Mouse (Mus musculus): ENCODE results near the gene 6330409D20Rik. TPM values are rescaled to one million over a fixed set of nuclear protein-coding genes. Genes with fewer than 3 reads are reported as not detected.

Gene 6330409D20Rik
- polyA plus RNA-seq, 1 experiment from 2014 or later: 0.16 TPM

GRCm38 (mm10) chr2:32758503-32758902 lies 17.7 kb upstream of the 6330409D20Rik start:
- WGBS: 58% methylated on average over 8 of the region's 8 CpGs
- H3K4me1 ChIP-seq (ENCODE audit: insufficient read depth, low read length): peaks cover 12% of the 10 kb centered on the region
- ATAC-seq (ENCODE audit: low FRiP score, low TSS enrichment): no peak
- peaks cover 28% of the 10 kb centered on the region; the same call in 1 of the 2 replicates for H3K36me3 ChIP-seq (ENCODE audit: insufficient read depth, low read length)
- no peak overlapping the region for H3K4me3 ChIP-seq (ENCODE audit: low read length)
- H3K4me2 ChIP-seq (replicated peaks; ENCODE audit: low read depth, low read length): no peak overlapping the region
- H3K9ac ChIP-seq (replicated peaks; ENCODE audit: low read length): no peak overlapping the region
- no peak overlapping the region for H3K27ac ChIP-seq (ENCODE audit: low read length)
- no peaks in the 10 kb centered on the region for H3K27me3 ChIP-seq (ENCODE audit: insufficient read depth, low read length)
- no peaks in the 10 kb centered on the region for H3K9me3 ChIP-seq (ENCODE audit: low read length)

- Histone ChIP-seq H3K36me3 (ENCODE audit: insufficient read depth, low read length) (peaks cover 28% of the 10 kb centered on the region), H3K4me2 (replicated peaks; ENCODE audit: low read depth, low read length) (peak within 1 kb of the TSS; percentile 64), H3K27me3 (ENCODE audit: insufficient read depth, low read length) (no peaks in the 10 kb centered on the region), H3K9ac (replicated peaks; ENCODE audit: low read length) (peak within 1 kb of the TSS; percentile 92), H3K4me1 (ENCODE audit: insufficient read depth, low read length) (peaks cover 13% of the 10 kb centered on the region), H3K4me3 (ENCODE audit: low read length) (peak within 1 kb of the TSS; percentile 78), H3K9me3 (ENCODE audit: low read length) (no peaks in the 10 kb centered on the region), H3K27ac (ENCODE audit: low read length) (peak within 1 kb of the TSS; percentile 87)
- WGBS: under 1% methylated on average over 63 of the region's 66 CpGs
- peak; percentile 95 for ATAC-seq (ENCODE audit: low FRiP score, low TSS enrichment)
Measured at GRCm38 (mm10) chr2:32757056-32757845, 16.4 kb upstream of the 6330409D20Rik start, which contains the start of gene Tor2a. TSS of gene Tor2a (plus strand) at chr2:32757234.

GRCm38 (mm10) chr2:32756674-32757055 lies 15.8 kb upstream of the 6330409D20Rik start:
- peak; percentile 33; the same call in 1 of the 2 replicates for ATAC-seq (ENCODE audit: low FRiP score, low TSS enrichment)
- peak overlapping the region; percentile 15; the same call in 1 of the 2 replicates for H3K4me2 ChIP-seq (replicated peaks; ENCODE audit: low read depth, low read length)
- peaks cover 19% of the 10 kb centered on the region for H3K4me1 ChIP-seq (ENCODE audit: insufficient read depth, low read length)
- no peak overlapping the region for H3K4me3 ChIP-seq (ENCODE audit: low read length)
- no peak overlapping the region for H3K27ac ChIP-seq (ENCODE audit: low read length)
- 21% methylated on average over 5 of the region's 6 CpGs for WGBS
- H3K9me3 ChIP-seq (ENCODE audit: low read length): no peaks in the 10 kb centered on the region
- no peak overlapping the region for H3K9ac ChIP-seq (replicated peaks; ENCODE audit: low read length)
- H3K27me3 ChIP-seq (ENCODE audit: insufficient read depth, low read length): no peaks in the 10 kb centered on the region
- H3K36me3 ChIP-seq (ENCODE audit: insufficient read depth, low read length): peaks cover 25% of the 10 kb centered on the region

DNA sequence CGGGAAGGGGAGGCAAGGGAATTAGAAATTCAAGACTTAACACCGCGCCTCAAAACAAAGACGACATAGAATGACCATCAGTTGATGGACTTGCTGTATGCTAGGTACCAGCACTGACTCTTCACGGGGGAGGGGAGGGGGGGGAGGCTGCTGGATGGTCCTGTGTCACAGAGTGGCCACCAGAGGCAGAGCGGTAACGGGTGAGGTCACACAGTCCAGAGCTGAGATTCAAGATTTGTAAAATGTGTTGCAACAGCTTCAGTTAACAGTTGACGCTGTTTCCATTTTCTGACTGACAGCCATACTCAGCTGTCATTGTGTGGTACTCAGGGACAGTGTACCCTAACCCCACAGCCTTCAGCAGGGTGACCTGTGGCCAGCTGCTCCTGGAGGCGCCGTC lies 11.4 kb upstream of the 6330409D20Rik start:
- ATAC-seq (ENCODE audit: low FRiP score, low TSS enrichment): no peak
- Histone ChIP-seq H3K4me2 (replicated peaks; ENCODE audit: low read depth, low read length) (peak overlapping the region; percentile 63), H3K4me1 (ENCODE audit: insufficient read depth, low read length) (peaks cover 15% of the 10 kb centered on the region), H3K36me3 (ENCODE audit: insufficient read depth, low read length) (peaks cover 22% of the 10 kb centered on the region), H3K9me3 (ENCODE audit: low read length) (no peaks in the 10 kb centered on the region), H3K9ac (replicated peaks; ENCODE audit: low read length) (no peak overlapping the region), H3K4me3 (ENCODE audit: low read length) (peak overlapping the region; percentile 46; the same call in 1 of the 2 replicates), H3K27me3 (ENCODE audit: insufficient read depth, low read length) (no peaks in the 10 kb centered on the region), H3K27ac (ENCODE audit: low read length) (no peak overlapping the region)
- 64% methylated on average over 10 of the region's 10 CpGs for WGBS

DNA sequence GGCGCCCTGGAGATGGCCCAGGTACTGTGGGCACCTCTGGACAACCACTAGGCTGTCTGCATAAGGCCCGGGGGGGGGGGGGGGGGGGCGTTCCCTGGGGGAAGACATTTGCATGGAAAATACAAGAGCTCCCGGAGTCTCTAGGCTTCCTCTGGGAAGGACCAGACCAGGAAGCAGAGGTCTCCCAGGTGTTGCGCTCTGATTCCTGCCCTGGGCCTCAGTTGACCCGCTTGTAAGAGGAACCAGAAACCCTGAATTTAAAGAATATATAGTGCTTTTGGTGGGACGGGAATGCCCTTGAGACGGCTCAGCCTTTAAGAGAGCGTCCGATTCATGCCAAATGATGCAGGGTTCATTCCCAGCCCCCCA lies 10.8 kb upstream of the 6330409D20Rik start:
- 35% methylated on average over 8 of the region's 10 CpGs for WGBS
- no peak for ATAC-seq (ENCODE audit: low FRiP score, low TSS enrichment)
- Histone ChIP-seq H3K27ac (ENCODE audit: low read length) (peak overlapping the region; percentile 62), H3K9me3 (ENCODE audit: low read length) (no peaks in the 10 kb centered on the region), H3K4me3 (ENCODE audit: low read length) (peak overlapping the region; percentile 46), H3K9ac (replicated peaks; ENCODE audit: low read length) (peak overlapping the region; percentile 50), H3K4me1 (ENCODE audit: insufficient read depth, low read length) (peaks cover 13% of the 10 kb centered on the region), H3K4me2 (replicated peaks; ENCODE audit: low read depth, low read length) (peak overlapping the region; percentile 63), H3K27me3 (ENCODE audit: insufficient read depth, low read length) (no peaks in the 10 kb centered on the region), H3K36me3 (ENCODE audit: insufficient read depth, low read length) (peaks cover 22% of the 10 kb centered on the region)

GRCm38 (mm10) chr2:32750887-32751664 lies 10.3 kb upstream of the 6330409D20Rik start:
- H3K9me3 ChIP-seq (ENCODE audit: low read length): no peaks in the 10 kb centered on the region
- peak overlapping the region; percentile 46 for H3K4me3 ChIP-seq (ENCODE audit: low read length)
- ATAC-seq (ENCODE audit: low FRiP score, low TSS enrichment): peak; percentile 93
- H3K36me3 ChIP-seq (ENCODE audit: insufficient read depth, low read length): peaks cover 28% of the 10 kb centered on the region
- H3K27ac ChIP-seq (ENCODE audit: low read length): peak overlapping the region; percentile 62
- 14% methylated on average over 31 of the region's 31 CpGs for WGBS
- H3K9ac ChIP-seq (replicated peaks; ENCODE audit: low read length): peak overlapping the region; percentile 50
- H3K4me1 ChIP-seq (ENCODE audit: insufficient read depth, low read length): peaks cover 13% of the 10 kb centered on the region
- peak overlapping the region; percentile 63 for H3K4me2 ChIP-seq (replicated peaks; ENCODE audit: low read depth, low read length)
- H3K27me3 ChIP-seq (ENCODE audit: insufficient read depth, low read length): no peaks in the 10 kb centered on the region

GRCm38 (mm10) chr2:32750199-32750598 lies 9.4 kb upstream of the 6330409D20Rik start:
- Histone ChIP-seq H3K4me3 (ENCODE audit: low read length) (no peak overlapping the region), H3K9ac (replicated peaks; ENCODE audit: low read length) (no peak overlapping the region), H3K9me3 (ENCODE audit: low read length) (no peaks in the 10 kb centered on the region), H3K27ac (ENCODE audit: low read length) (no peak overlapping the region), H3K4me2 (replicated peaks; ENCODE audit: low read depth, low read length) (no peak overlapping the region), H3K36me3 (ENCODE audit: insufficient read depth, low read length) (peaks cover 30% of the 10 kb centered on the region), H3K4me1 (ENCODE audit: insufficient read depth, low read length) (peaks cover 13% of the 10 kb centered on the region), H3K27me3 (ENCODE audit: insufficient read depth, low read length) (no peaks in the 10 kb centered on the region)
- WGBS: 73% methylated on average over 7 of the region's 7 CpGs
- no peak for ATAC-seq (ENCODE audit: low FRiP score, low TSS enrichment)

DNA sequence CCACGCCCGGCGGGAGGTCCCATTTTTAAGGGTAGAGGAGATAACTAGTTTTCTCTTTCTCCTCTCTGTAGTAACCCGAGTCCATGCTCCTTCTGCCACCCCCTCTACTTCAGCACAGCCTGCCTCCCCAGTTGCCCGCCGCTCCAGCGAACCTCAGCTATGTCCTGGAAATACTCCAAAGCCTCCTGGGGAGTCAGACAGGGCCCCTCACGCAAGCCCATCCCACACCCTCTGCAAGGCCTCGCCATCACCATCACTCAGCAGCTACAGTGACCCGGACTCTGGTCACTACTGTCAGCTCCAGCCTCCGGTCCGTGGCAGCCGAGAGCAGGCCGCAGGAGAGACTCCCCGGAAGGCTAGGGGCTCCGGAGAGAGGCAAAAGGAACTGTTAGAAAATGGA lies 8.3 kb upstream of the 6330409D20Rik start:
- Histone ChIP-seq H3K36me3 (ENCODE audit: insufficient read depth, low read length) (peaks cover 20% of the 10 kb centered on the region), H3K27ac (ENCODE audit: low read length) (no peak overlapping the region), H3K9me3 (ENCODE audit: low read length) (no peaks in the 10 kb centered on the region), H3K4me3 (ENCODE audit: low read length) (no peak overlapping the region), H3K9ac (replicated peaks; ENCODE audit: low read length) (no peak overlapping the region), H3K27me3 (ENCODE audit: insufficient read depth, low read length) (no peaks in the 10 kb centered on the region), H3K4me2 (replicated peaks; ENCODE audit: low read depth, low read length) (no peak overlapping the region), H3K4me1 (ENCODE audit: insufficient read depth, low read length) (peaks cover 13% of the 10 kb centered on the region)
- WGBS: 81% methylated on average over 16 of the region's 16 CpGs
- no peak for ATAC-seq (ENCODE audit: low FRiP score, low TSS enrichment)

- ATAC-seq (ENCODE audit: low FRiP score, low TSS enrichment): no peak
- Histone ChIP-seq H3K9me3 (ENCODE audit: low read length) (no peaks in the 10 kb centered on the region), H3K4me1 (ENCODE audit: insufficient read depth, low read length) (peaks cover 14% of the 10 kb centered on the region), H3K4me3 (ENCODE audit: low read length) (no peak overlapping the region), H3K27me3 (ENCODE audit: insufficient read depth, low read length) (peaks cover 20% of the 10 kb centered on the region), H3K9ac (replicated peaks; ENCODE audit: low read length) (no peak overlapping the region), H3K4me2 (replicated peaks; ENCODE audit: low read depth, low read length) (no peak overlapping the region), H3K36me3 (ENCODE audit: insufficient read depth, low read length) (peaks cover 14% of the 10 kb centered on the region), H3K27ac (ENCODE audit: low read length) (no peak overlapping the region)
- WGBS: 70% methylated on average over 15 of the region's 15 CpGs
Measured at GRCm38 (mm10) chr2:32744272-32744982, 3.6 kb upstream of the 6330409D20Rik start.
